Mouse (Mus musculus) liver, embryonic 12.5 days (tissue): Measurements from ENCODE around the gene Mettl25. TPM values are rescaled to one million over a fixed set of nuclear protein-coding genes. Genes with fewer than 3 reads are reported as not detected.

ENCODE experiments used
- ATAC-seq: fragments of 200-750 bp; cut with Nextera tagmentation; 2 replicates; pipeline ENCODE4 v1.8.0; 2017; ENCODE audit warnings: moderate number of reproducible peaks, mild to moderate bottlenecking, moderate library complexity
- H3K27ac ChIP-seq: fragments of 300-500 bp; sonication (generic); 2 replicates; pipeline ENCODE4 v1.5.1; 2016; ENCODE audit warnings: mild to moderate bottlenecking
- H3K27me3 ChIP-seq: fragments of 300-500 bp; sonication (generic); replicated peaks from 2 replicates; pipeline ENCODE4 v1.6.1; 2016; ENCODE audit warnings: mild to moderate bottlenecking, moderate library complexity
- H3K36me3 ChIP-seq: fragments of 300-500 bp; sonication (generic); 2 replicates; pipeline ENCODE4 v1.6.1; 2016; ENCODE audit warnings: mild to moderate bottlenecking, moderate library complexity
- H3K4me1 ChIP-seq: fragments of 300-500 bp; sonication (generic); 2 replicates; pipeline ENCODE4 v1.6.1; 2016
- H3K4me2 ChIP-seq: fragments of 300-500 bp; sonication (generic); 2 replicates; pipeline ENCODE4 v1.6.1; 2016; ENCODE audit warnings: mild to moderate bottlenecking, moderate library complexity
- H3K4me3 ChIP-seq: fragments of 300-500 bp; sonication (generic); 2 replicates; pipeline ENCODE4 v1.5.1; 2016; ENCODE audit warnings: mild to moderate bottlenecking, moderate library complexity
- H3K9ac ChIP-seq: fragments of 300-500 bp; sonication (generic); 2 replicates; pipeline ENCODE4 v1.6.1; 2016; ENCODE audit warnings: mild to moderate bottlenecking, moderate library complexity
- H3K9me3 ChIP-seq: fragments of 300-500 bp; sonication (generic); replicated peaks from 2 replicates; pipeline ENCODE4 v1.6.1; 2016; ENCODE audit warnings: mild to moderate bottlenecking, moderate library complexity
- WGBS: fragments of 180-500 bp; shearing (Covaris S2); methylation state at CpG from one replicate; pipeline ENCODE4 v1.1.7; 2016; ENCODE audit not compliant: insufficient replicate concordance; 5-methylcytosine and 5-hydroxymethylcytosine counted together
- polyA plus RNA-seq: library from polyadenylated mRNA; unstranded; fragments of >200 nt; fragmentation: Nextera tagmentation; extraction: Ambion mirVana; gene quantifications from 2 replicates; pipeline ENCODE4 v1.2.1, GENCODE M21; 2016

The Mettl25 gene
- polyA plus RNA-seq, 1 experiment from 2014 or later: 8.4 TPM

- no peak overlapping the region for H3K27ac ChIP-seq
These were observed 47.2 kb downstream of the Mettl25 start for GRCm38 (mm10) chr10:105793776-105794552.

DNA sequence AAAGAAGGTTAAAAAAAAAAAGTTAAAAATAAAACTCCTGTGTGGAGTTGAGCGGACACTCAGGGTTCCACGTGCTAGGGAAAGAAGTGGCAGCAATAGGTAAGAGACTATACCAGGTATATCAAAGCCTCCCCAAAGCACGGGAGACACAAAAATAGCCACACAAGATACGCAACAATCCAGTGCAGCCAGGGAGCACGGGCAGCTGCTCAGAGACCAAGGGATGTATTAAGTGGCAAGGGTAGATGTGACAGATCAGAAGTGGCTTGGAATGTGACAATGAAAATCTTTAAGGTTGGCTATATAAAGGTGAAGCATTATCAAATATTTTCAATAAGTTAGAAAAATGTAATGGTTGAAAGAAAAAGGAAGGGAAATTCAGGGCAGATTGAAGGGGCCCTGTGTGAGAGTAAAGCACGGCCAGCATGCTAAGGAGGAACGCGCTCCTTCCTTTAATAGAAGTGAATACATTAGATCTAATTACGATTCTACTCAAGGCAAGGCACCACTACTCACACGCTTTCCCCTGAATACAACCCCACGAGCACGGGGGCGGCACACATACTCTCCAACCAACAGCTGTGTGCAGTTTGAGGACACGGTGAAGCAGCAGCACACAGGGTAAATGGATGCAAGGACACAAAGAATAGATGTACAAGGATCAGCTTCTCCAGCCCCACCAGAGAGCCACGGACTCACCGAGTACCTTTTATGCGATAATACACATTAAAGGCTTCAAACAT lies 52.3 kb downstream of the Mettl25 start:
- no peak for ATAC-seq
- Histone ChIP-seq H3K27me3 (no peaks in the 10 kb centered on the region), H3K27ac (no peak overlapping the region), H3K4me2 (no peak overlapping the region), H3K4me1 (no peaks in the 10 kb centered on the region), H3K9ac (no peak overlapping the region), H3K4me3 (no peak overlapping the region), H3K36me3 (0 out of 2 replicates have a peak, but pooled peaks cover 2% of the 10 kb centered on the region), H3K9me3 (no peaks in the 10 kb centered on the region)
- WGBS: 82% methylated on average over 17 of the region's 17 CpGs

More at GRCm38 (mm10) chr10:105793776-105794552, 47.2 kb downstream of the Mettl25 start:
- H3K9me3 ChIP-seq: no peaks in the 10 kb centered on the region
- H3K4me3 ChIP-seq: no peak overlapping the region
- no peaks in the 10 kb centered on the region for H3K27me3 ChIP-seq
- no peak for ATAC-seq
- 0 out of 2 replicates have a peak, but pooled peaks cover 5% of the 10 kb centered on the region for H3K36me3 ChIP-seq
- 71% methylated on average over 15 of the region's 15 CpGs for WGBS
- H3K4me1 ChIP-seq: no peaks in the 10 kb centered on the region
- no peak overlapping the region for H3K9ac ChIP-seq
- H3K4me2 ChIP-seq: no peak overlapping the region

DNA sequence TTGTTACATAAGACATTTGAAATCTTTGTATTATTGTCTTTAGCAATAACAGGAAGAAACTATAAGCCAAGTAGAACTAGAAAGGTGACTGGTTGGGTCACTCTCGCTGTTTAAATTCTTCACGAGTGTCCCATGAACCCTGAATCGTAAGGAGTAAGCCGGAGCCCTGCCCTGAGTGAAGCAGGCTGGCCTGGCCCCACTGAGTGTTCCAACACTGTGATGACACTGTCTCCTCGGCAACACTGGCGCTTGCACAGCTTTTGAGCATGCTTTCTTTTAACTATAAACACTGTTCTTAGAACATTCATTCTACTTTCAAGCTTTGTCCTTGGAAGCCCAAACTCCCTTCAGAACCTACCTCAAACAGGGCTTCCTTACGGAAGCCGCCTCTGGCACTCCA lies 57.4 kb downstream of the Mettl25 start:
- Histone ChIP-seq H3K4me2 (no peak overlapping the region), H3K27ac (no peak overlapping the region), H3K4me1 (no peaks in the 10 kb centered on the region), H3K9me3 (no peaks in the 10 kb centered on the region), H3K9ac (no peak overlapping the region), H3K27me3 (no peaks in the 10 kb centered on the region), H3K4me3 (no peak overlapping the region), H3K36me3 (no peaks in the 10 kb centered on the region)
- ATAC-seq: no peak
- 86% methylated on average over 8 of the region's 8 CpGs for WGBS

GRCm38 (mm10) chr10:105774382-105774781 lies 66.8 kb downstream of the Mettl25 start:
- Histone ChIP-seq H3K9ac (no peak overlapping the region), H3K4me3 (no peak overlapping the region), H3K9me3 (no peaks in the 10 kb centered on the region), H3K27ac (no peak overlapping the region), H3K4me1 (no peaks in the 10 kb centered on the region), H3K4me2 (no peak overlapping the region), H3K36me3 (peaks cover 4% of the 10 kb centered on the region; the same call in 1 of the 2 replicates), H3K27me3 (no peaks in the 10 kb centered on the region)
- 21% methylated on average over 6 of the region's 6 CpGs for WGBS
- peak; percentile 49; the same call in 1 of the 2 replicates for ATAC-seq

GRCm38 (mm10) chr10:105772821-105773302 lies 68.3 kb downstream of the Mettl25 start:
- no peak overlapping the region for H3K4me2 ChIP-seq
- no peak overlapping the region for H3K27ac ChIP-seq
- ATAC-seq: peak; percentile 37; the same call in 1 of the 2 replicates
- H3K4me3 ChIP-seq: no peak overlapping the region
- WGBS: 81% methylated on average over 9 of the region's 9 CpGs
- H3K36me3 ChIP-seq: peaks cover 4% of the 10 kb centered on the region; the same call in 1 of the 2 replicates
- H3K9me3 ChIP-seq: no peaks in the 10 kb centered on the region
- H3K9ac ChIP-seq: no peak overlapping the region
- H3K27me3 ChIP-seq: no peaks in the 10 kb centered on the region
- H3K4me1 ChIP-seq: no peaks in the 10 kb centered on the region

GRCm38 (mm10) chr10:105763959-105764358 lies 77.2 kb downstream of the Mettl25 start:
- WGBS: 71% methylated on average over 2 of the region's 2 CpGs

GRCm38 (mm10) chr10:105760460-105760859 lies 80.7 kb downstream of the Mettl25 start:
- H3K27me3 ChIP-seq: no peaks in the 10 kb centered on the region
- no peaks in the 10 kb centered on the region for H3K9me3 ChIP-seq
- H3K27ac ChIP-seq: no peak overlapping the region
- H3K4me2 ChIP-seq: no peak overlapping the region
- no peaks in the 10 kb centered on the region for H3K4me1 ChIP-seq
- H3K9ac ChIP-seq: no peak overlapping the region
- 74% methylated on average over 2 of the region's 2 CpGs for WGBS
- H3K36me3 ChIP-seq: no peaks in the 10 kb centered on the region
- H3K4me3 ChIP-seq: no peak overlapping the region
- ATAC-seq: no peak

More at GRCm38 (mm10) chr10:105763959-105764358, 77.2 kb downstream of the Mettl25 start:
- Histone ChIP-seq H3K36me3 (no peaks in the 10 kb centered on the region), H3K9ac (no peak overlapping the region), H3K4me1 (no peaks in the 10 kb centered on the region), H3K4me2 (no peak overlapping the region), H3K9me3 (no peaks in the 10 kb centered on the region), H3K27me3 (no peaks in the 10 kb centered on the region), H3K27ac (no peak overlapping the region), H3K4me3 (no peak overlapping the region)
- no peak for ATAC-seq

DNA sequence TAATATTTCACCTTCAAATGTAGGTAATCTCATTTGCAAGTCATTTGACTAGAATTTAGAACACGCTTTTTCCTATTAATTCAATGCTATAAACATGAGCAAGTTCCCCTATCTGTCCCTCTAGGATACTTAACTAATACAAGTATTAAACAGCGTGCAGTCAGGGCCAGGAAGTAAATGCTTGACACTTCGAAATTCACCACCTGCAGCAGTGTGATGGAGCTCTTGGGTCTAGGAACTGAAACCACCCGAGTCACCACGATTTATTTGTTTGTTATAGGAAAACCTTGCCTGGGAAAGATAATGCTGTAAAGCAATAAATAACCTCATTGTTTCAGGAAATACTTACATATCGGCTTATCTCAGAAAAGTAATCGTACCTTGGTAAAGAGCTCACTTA lies 81.1 kb downstream of the Mettl25 start:
- WGBS: 55% methylated on average over 7 of the region's 7 CpGs
- ATAC-seq: no peak
- H3K27ac ChIP-seq: no peak overlapping the region
- no peak overlapping the region for H3K9ac ChIP-seq
- H3K4me2 ChIP-seq: no peak overlapping the region
- no peaks in the 10 kb centered on the region for H3K4me1 ChIP-seq
- no peak overlapping the region for H3K4me3 ChIP-seq
- no peaks in the 10 kb centered on the region for H3K36me3 ChIP-seq
- no peaks in the 10 kb centered on the region for H3K27me3 ChIP-seq
- H3K9me3 ChIP-seq: no peaks in the 10 kb centered on the region

DNA sequence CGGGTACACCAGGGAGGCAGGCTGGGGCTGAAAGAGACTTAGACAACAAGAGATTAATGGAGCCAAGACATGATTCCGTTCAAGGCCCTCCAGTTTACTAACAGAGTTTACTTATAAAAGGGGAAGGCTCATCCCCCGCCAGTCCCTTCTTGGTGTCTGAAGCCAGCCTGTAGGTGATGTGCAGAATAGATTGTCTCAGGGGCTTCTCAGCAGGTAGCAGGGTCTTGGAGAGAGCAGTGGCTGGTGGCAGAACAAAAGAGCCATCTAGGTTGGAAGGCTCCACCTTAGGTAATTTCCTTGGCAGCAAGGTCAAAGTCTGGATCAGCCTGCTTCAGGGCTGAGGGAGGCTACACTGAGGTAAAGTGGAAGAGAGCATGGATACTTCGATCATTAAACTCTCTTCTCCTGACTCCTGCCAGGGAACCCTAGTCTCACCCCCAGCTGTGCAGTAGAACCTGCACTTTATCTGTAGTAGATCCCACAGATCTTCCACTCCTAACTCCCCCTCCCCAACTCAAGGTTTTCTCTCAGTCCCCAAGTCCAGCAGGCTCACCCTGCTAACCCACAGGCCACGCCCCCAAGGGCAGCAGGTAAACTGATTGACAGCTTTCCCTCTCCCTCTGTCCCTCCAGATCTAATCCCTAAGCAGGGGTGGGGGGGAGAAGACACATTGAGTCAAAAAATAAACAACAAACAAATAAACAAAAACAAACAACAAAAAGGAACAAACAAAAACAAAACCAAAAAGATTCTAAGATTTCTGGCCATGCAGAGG lies 87.2 kb downstream of the Mettl25 start:
- no peak for ATAC-seq
- H3K9me3 ChIP-seq: no peaks in the 10 kb centered on the region
- H3K27me3 ChIP-seq: no peaks in the 10 kb centered on the region
- no peak overlapping the region for H3K27ac ChIP-seq
- no peaks in the 10 kb centered on the region for H3K4me1 ChIP-seq
- no peak overlapping the region for H3K4me3 ChIP-seq
- no peak overlapping the region for H3K9ac ChIP-seq
- 66% methylated on average over 5 of the region's 5 CpGs for WGBS
- no peaks in the 10 kb centered on the region for H3K36me3 ChIP-seq
- H3K4me2 ChIP-seq: no peak overlapping the region

DNA sequence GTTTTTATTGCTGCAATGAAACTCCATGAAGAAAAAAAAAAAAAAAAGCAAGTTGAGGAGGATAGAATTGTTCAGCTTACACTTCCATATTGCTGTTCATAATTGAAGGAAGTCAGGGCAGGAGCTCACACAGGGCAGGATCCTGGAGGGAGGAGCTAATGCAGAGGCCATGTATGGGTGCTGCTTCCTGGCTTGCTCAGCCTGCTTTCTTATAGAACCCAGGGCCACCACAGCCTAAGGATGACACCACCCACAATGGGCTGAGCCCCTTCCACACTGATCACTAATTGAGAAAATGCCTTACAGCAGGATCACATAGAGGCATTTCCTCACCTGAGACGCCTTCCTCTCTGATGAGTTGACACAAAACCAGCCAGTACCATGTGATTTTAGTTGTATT lies 95.2 kb downstream of the Mettl25 start:
- Histone ChIP-seq H3K4me1 (no peaks in the 10 kb centered on the region), H3K27me3 (no peaks in the 10 kb centered on the region), H3K4me2 (no peak overlapping the region), H3K9me3 (no peaks in the 10 kb centered on the region), H3K27ac (no peak overlapping the region), H3K9ac (no peak overlapping the region), H3K36me3 (no peaks in the 10 kb centered on the region), H3K4me3 (no peak overlapping the region)
- WGBS: 66% methylated on average over 1 of the region's 1 CpGs
- no peak for ATAC-seq

- Histone ChIP-seq H3K9me3 (no peaks in the 10 kb centered on the region), H3K4me2 (no peak overlapping the region), H3K9ac (no peak overlapping the region), H3K36me3 (no peaks in the 10 kb centered on the region), H3K4me1 (no peaks in the 10 kb centered on the region), H3K27ac (no peak overlapping the region), H3K27me3 (no peaks in the 10 kb centered on the region), H3K4me3 (no peak overlapping the region)
- WGBS: 57% methylated on average over 6 of the region's 6 CpGs
- no peak for ATAC-seq
These were observed 99.4 kb downstream of the Mettl25 start for GRCm38 (mm10) chr10:105741736-105742135.
